Mouse (Mus musculus): Measurements from ENCODE around the gene Lyrm7. TPM values are rescaled to one million over a fixed set of nuclear protein-coding genes. Genes with fewer than 3 reads are reported as not detected.
A peak's percentile ranks its signal among the peaks of the same experiment; 100 is the strongest.

Gene Lyrm7
- polyA plus RNA-seq, 1 experiment, result 2.9 TPM

DNA sequence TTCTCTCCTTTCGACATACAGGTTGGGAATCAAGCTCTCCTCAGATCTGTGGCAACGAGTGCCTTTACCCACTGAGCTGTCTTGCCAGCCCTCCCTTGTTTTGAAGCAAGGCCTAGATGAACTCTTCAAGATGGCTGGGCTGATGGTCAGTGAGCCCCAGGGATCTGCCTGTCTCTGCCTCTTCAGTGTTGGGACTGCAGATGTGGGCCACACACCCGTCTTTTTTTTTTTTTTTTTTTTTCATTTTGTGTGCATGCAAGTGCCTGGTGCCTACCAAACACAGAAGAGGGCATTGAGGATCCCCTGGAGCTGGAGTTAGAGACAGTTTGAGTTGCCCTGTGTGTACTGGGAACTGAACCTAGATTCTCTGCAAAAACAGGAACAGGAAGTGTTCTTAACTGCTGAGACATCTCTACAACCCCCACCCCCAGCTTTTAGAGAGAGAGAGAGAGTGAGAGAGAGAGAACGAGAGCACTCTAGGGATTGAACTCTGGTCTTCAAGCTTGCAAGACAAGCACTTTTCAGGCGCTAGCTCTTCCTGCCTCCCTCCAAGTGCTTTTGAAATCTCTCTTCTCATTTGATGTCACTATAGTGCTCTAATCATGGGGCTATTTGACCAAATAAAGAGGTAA is 23.6 kb upstream of the Lyrm7 start:
- DNase-seq, result no peak
- H3K4me3 ChIP-seq (ENCODE audit: control insufficient read depth, insufficient read depth, low read length), result no peak overlapping the region
- no peaks in the 10 kb centered on the region for H3K27me3 ChIP-seq (ENCODE audit: control insufficient read depth, insufficient read depth, low read length)
- peaks cover 9% of the 10 kb centered on the region; the same call in 1 of the 2 replicates for H3K4me1 ChIP-seq (replicated peaks; ENCODE audit: control insufficient read depth, insufficient read depth, low read length)
- no peaks in the 10 kb centered on the region for H3K36me3 ChIP-seq (ENCODE audit: control insufficient read depth, insufficient read depth, low read length)
- no peak overlapping the region for H3K27ac ChIP-seq (ENCODE audit: control insufficient read depth, insufficient read depth, low read length)
- TF ChIP-seq CTCF (IDR thresholded peaks at IDR 0.05; ENCODE audit: borderline replicate concordance, control insufficient read depth, extremely low read depth, insufficient read depth, low read length, poor library complexity) (no peak), POLR2A (IDR thresholded peaks at IDR 0.05; ENCODE audit: control insufficient read depth, extremely low read depth, insufficient read depth, low read length, poor library complexity) (no peak)
- WGBS, result 68% methylated on average over 5 of the region's 5 CpGs

DNA sequence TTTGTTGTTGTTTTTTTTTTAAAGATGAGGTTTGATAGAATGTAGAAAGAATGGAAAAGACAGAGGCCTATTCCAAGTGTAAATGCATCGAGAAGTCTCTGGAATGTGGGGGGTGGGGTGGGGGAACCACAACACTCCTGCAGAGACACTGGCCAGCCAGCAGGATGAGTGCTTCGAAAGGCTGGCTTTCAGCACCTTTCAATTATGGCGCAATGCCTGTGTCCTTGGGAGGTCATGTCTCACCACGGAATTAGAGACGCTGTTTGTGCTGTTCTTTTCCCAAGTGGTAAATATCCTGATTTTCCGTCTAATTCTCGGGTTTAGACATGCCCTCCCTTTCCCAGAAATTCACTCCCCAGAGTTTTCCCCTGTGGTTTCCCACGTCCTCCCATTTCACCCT is 22.0 kb upstream of the Lyrm7 start:
- Histone ChIP-seq H3K27ac (ENCODE audit: control insufficient read depth, insufficient read depth, low read length) (no peak overlapping the region), H3K27me3 (ENCODE audit: control insufficient read depth, insufficient read depth, low read length) (no peaks in the 10 kb centered on the region), H3K4me1 (replicated peaks; ENCODE audit: control insufficient read depth, insufficient read depth, low read length) (peaks cover 9% of the 10 kb centered on the region; the same call in 1 of the 2 replicates), H3K36me3 (ENCODE audit: control insufficient read depth, insufficient read depth, low read length) (no peaks in the 10 kb centered on the region), H3K4me3 (ENCODE audit: control insufficient read depth, insufficient read depth, low read length) (no peak overlapping the region)
- DNase-seq, result no peak
- no peak for TF ChIP-seq POLR2A (IDR thresholded peaks at IDR 0.05; ENCODE audit: control insufficient read depth, extremely low read depth, insufficient read depth, low read length, poor library complexity)
- TF ChIP-seq CTCF (IDR thresholded peaks at IDR 0.05; ENCODE audit: borderline replicate concordance, control insufficient read depth, extremely low read depth, insufficient read depth, low read length, poor library complexity), result no peak
- 92% methylated on average over 8 of the region's 8 CpGs for WGBS

DNA sequence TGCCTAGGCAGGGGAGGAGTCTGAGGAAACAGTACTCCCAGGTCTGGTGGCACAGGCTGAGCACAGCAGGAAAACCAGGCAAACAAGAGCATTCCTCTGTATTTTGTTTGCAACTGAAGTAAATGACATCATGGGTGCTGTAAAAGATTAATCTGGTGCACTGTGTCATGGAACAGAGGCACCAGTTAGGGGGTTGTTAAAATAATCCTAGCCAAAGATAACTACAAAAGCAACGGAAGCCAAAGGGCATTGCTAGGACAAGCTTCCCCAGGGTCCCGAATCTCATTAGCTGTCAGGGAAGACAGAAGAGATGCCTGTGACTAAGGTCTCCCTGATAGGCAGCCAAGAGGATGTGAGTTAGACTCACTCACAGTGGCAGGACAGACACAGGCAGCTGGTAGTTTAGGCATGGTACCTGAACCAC is 20.3 kb upstream of the Lyrm7 start:
- no peak for DNase-seq
- no peaks in the 10 kb centered on the region for H3K27me3 ChIP-seq (ENCODE audit: control insufficient read depth, insufficient read depth, low read length)
- H3K4me3 ChIP-seq (ENCODE audit: control insufficient read depth, insufficient read depth, low read length), result no peak overlapping the region
- no peaks in the 10 kb centered on the region for H3K36me3 ChIP-seq (ENCODE audit: control insufficient read depth, insufficient read depth, low read length)
- peaks cover 9% of the 10 kb centered on the region; the same call in 1 of the 2 replicates for H3K4me1 ChIP-seq (replicated peaks; ENCODE audit: control insufficient read depth, insufficient read depth, low read length)
- TF ChIP-seq POLR2A (IDR thresholded peaks at IDR 0.05; ENCODE audit: control insufficient read depth, extremely low read depth, insufficient read depth, low read length, poor library complexity) (no peak), CTCF (IDR thresholded peaks at IDR 0.05; ENCODE audit: borderline replicate concordance, control insufficient read depth, extremely low read depth, insufficient read depth, low read length, poor library complexity) (no peak)
- no peak overlapping the region for H3K27ac ChIP-seq (ENCODE audit: control insufficient read depth, insufficient read depth, low read length)
- 89% methylated on average over 2 of the region's 2 CpGs for WGBS

DNA sequence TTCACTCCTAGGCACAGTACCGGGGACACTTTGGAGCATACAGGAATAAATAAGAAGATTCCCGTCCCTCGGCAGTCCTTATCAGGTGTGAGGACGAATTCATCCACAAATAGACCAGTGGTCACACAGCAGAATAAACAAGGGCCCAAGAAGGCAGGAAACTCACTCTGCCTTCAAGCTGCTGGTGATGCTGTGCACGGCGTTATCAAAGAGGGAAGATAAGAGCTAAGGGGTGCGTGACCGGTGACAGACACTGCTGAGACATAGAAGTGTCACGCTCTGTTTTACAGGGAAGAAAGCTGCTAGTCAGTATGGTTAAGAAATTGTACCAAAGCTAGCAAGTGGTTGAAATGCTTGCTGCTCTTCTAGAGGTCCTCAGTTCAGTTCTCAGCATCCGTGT is 19.2 kb upstream of the Lyrm7 start:
- no peak overlapping the region for H3K27ac ChIP-seq (ENCODE audit: control insufficient read depth, insufficient read depth, low read length)
- DNase-seq, result no peak
- H3K36me3 ChIP-seq (ENCODE audit: control insufficient read depth, insufficient read depth, low read length), result no peaks in the 10 kb centered on the region
- peaks cover 7% of the 10 kb centered on the region; the same call in 1 of the 2 replicates for H3K4me1 ChIP-seq (replicated peaks; ENCODE audit: control insufficient read depth, insufficient read depth, low read length)
- TF ChIP-seq POLR2A (IDR thresholded peaks at IDR 0.05; ENCODE audit: control insufficient read depth, extremely low read depth, insufficient read depth, low read length, poor library complexity) (no peak), CTCF (IDR thresholded peaks at IDR 0.05; ENCODE audit: borderline replicate concordance, control insufficient read depth, extremely low read depth, insufficient read depth, low read length, poor library complexity) (no peak)
- 93% methylated on average over 10 of the region's 10 CpGs for WGBS
- H3K27me3 ChIP-seq (ENCODE audit: control insufficient read depth, insufficient read depth, low read length), result no peaks in the 10 kb centered on the region
- no peak overlapping the region for H3K4me3 ChIP-seq (ENCODE audit: control insufficient read depth, insufficient read depth, low read length)

DNA sequence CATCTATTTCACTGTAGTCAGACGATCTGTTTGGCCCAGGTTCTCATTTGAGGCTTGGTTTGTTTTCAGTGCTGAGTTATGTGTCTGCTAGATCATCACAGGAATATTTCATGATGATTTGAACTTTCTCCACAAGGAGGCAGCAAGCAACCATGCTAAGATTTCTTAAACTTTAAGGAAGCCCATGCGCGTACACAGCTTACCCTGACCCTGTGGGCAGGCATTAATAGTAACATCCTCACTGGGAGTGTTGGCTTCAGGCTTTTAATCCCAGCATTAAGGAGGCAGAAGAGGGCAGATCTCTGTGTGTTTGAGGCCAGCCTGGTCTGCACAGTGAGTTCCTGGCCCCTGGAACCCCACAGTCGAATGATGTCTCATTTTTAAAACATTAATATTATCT is 18.7 kb upstream of the Lyrm7 start:
- no peak overlapping the region for H3K4me3 ChIP-seq (ENCODE audit: control insufficient read depth, insufficient read depth, low read length)
- DNase-seq, result peak; percentile 44
- H3K36me3 ChIP-seq (ENCODE audit: control insufficient read depth, insufficient read depth, low read length), result no peaks in the 10 kb centered on the region
- peaks cover 2% of the 10 kb centered on the region; the same call in 1 of the 2 replicates for H3K4me1 ChIP-seq (replicated peaks; ENCODE audit: control insufficient read depth, insufficient read depth, low read length)
- no peaks in the 10 kb centered on the region for H3K27me3 ChIP-seq (ENCODE audit: control insufficient read depth, insufficient read depth, low read length)
- TF ChIP-seq POLR2A (IDR thresholded peaks at IDR 0.05; ENCODE audit: control insufficient read depth, extremely low read depth, insufficient read depth, low read length, poor library complexity) (no peak), CTCF (IDR thresholded peaks at IDR 0.05; ENCODE audit: borderline replicate concordance, control insufficient read depth, extremely low read depth, insufficient read depth, low read length, poor library complexity) (no peak)
- no peak overlapping the region for H3K27ac ChIP-seq (ENCODE audit: control insufficient read depth, insufficient read depth, low read length)
- WGBS, result 41% methylated on average over 4 of the region's 4 CpGs

DNA sequence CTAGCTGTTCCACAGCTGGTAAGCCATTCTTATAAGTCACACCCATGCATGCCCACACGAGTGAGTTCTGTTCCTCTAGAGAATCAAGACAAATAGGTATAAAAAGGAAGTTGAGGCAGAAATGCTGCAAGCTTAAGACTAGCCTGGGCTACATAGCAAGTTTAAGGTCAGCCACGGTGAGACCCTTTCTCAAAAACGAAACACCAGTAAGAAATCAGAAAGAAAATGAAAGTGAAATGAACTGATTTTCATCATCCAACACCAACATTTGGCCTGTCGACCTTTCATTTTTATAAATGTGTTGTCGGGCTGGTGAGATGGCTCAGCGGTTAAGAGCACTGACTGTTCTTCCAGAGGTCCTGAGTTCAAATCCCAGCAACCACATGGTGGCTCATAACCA is 18.2 kb upstream of the Lyrm7 start:
- TF ChIP-seq POLR2A (IDR thresholded peaks at IDR 0.05; ENCODE audit: control insufficient read depth, extremely low read depth, insufficient read depth, low read length, poor library complexity) (no peak), CTCF (IDR thresholded peaks at IDR 0.05; ENCODE audit: borderline replicate concordance, control insufficient read depth, extremely low read depth, insufficient read depth, low read length, poor library complexity) (no peak)
- H3K36me3 ChIP-seq (ENCODE audit: control insufficient read depth, insufficient read depth, low read length), result peaks cover 2% of the 10 kb centered on the region
- DNase-seq, result no peak
- 69% methylated on average over 6 of the region's 6 CpGs for WGBS
- H3K27me3 ChIP-seq (ENCODE audit: control insufficient read depth, insufficient read depth, low read length), result no peaks in the 10 kb centered on the region
- H3K4me1 ChIP-seq (replicated peaks; ENCODE audit: control insufficient read depth, insufficient read depth, low read length), result no peaks in the 10 kb centered on the region; the same call in 1 of the 2 replicates
- H3K4me3 ChIP-seq (ENCODE audit: control insufficient read depth, insufficient read depth, low read length), result no peak overlapping the region
- no peak overlapping the region for H3K27ac ChIP-seq (ENCODE audit: control insufficient read depth, insufficient read depth, low read length)
